ENCODE assay signal across 22 mouse cellular contexts in genomic region chr19:53746116-53746515, GRCm38 (mm10).
A peak's percentile ranks its signal among the peaks of the same experiment; 100 is the strongest.
DNase-seq lines count a peak whose midpoint lies in the region; ATAC-seq and TF ChIP-seq lines count a peak whose summit lies in the region.
"Had no signal": no experiment of that assay in that cellular context is flagged by ENCODE, and none has a peak within 500 bp of the region (broad histone marks: within the 10 kb centered on the region; RNA-seq: fewer than 3 reads in every experiment).

No protein-coding gene starts in this region.

- no peak for DNase-seq in gastrocnemius, adult 2 months
- DNase-seq in gastrocnemius, postnatal 14 days = no peak
- no peak for DNase-seq in heart, postnatal 0 days (ENCODE audit: low spot score)
- no peak for DNase-seq in heart, embryonic 10.5 days (ENCODE audit: low spot score)
- peak; percentile 39 for DNase-seq in kidney, postnatal 0 days (ENCODE audit: low spot score)
- DNase-seq in kidney, postnatal 14 days = no peak
- no peak for DNase-seq in hindbrain, embryonic 14.5 days (ENCODE audit: low spot score)
- DNase-seq: adrenal gland, postnatal 14 days; cerebellum, adult 11-12 months; cerebellum, adult 9-10 months; cerebellum, postnatal 25 days; forebrain, postnatal 0 days; gastrocnemius, postnatal 36 days; heart, adult 11 months had no signal

- no peak for TF ChIP-seq EP300 in heart, postnatal 0 days (IDR thresholded peaks at IDR 0.05; ENCODE audit: low read depth)

- intact Hi-C loops in gastrocnemius, adult 2 months (cut with DNase I) = no loop called here
- intact Hi-C loops in gastrocnemius, postnatal 14 days (cut with DNase I; ENCODE audit: low total_unique reads) = no loop called here

- H3K9me3 ChIP-seq in heart, postnatal 0 days (replicated peaks; ENCODE audit: control insufficient read depth, low read length) = no peaks in the 10 kb centered on the region
- H3K9me3 ChIP-seq in heart, embryonic 10.5 days = no peaks in the 10 kb centered on the region
- H3K9me3 ChIP-seq in kidney, postnatal 0 days (replicated peaks; ENCODE audit: low read length) = no peaks in the 10 kb centered on the region
- no peaks in the 10 kb centered on the region for H3K9me3 ChIP-seq in hindbrain, embryonic 14.5 days (ENCODE audit: control insufficient read depth, low read length)
- H3K9me3 ChIP-seq: embryonic facial prominence, embryonic 13.5 days; forebrain, embryonic 13.5 days had no signal

- WGBS in heart, postnatal 0 days = 79% methylated on average over 9 of the region's 9 CpGs
- WGBS in heart, embryonic 10.5 days = 80% methylated on average over 9 of the region's 9 CpGs
- 49% methylated on average over 9 of the region's 9 CpGs for WGBS in kidney, postnatal 0 days
- WGBS in hindbrain, embryonic 14.5 days = 83% methylated on average over 9 of the region's 9 CpGs

- ATAC-seq in heart, postnatal 0 days (ENCODE audit: insufficient read depth, low read depth) = no peak
- ATAC-seq in kidney, postnatal 0 days (replicated peaks; ENCODE audit: low FRiP score, low read depth) = 0 out of 2 replicates have a peak, but pooled peaks have one; percentile 27
- ATAC-seq in hindbrain, embryonic 14.5 days (ENCODE audit: low FRiP score) = no peak
- ATAC-seq: activated CD4-positive, CD25-positive, alpha-beta regulatory T cell, adult 4 months; forebrain, embryonic 13.5 days; forebrain, postnatal 0 days; hindbrain, embryonic 16.5 days; inflammation-experienced regulatory T-cells, adult 6 months; Patski had no signal

- H3K4me2 ChIP-seq in heart, postnatal 0 days (ENCODE audit: low read depth, low read length) = no peak overlapping the region
- H3K4me2 ChIP-seq in kidney, postnatal 0 days (ENCODE audit: low read length) = no peak overlapping the region
- no peak overlapping the region for H3K4me2 ChIP-seq in hindbrain, embryonic 14.5 days (replicated peaks)
- H3K4me2 ChIP-seq: embryonic facial prominence, embryonic 13.5 days; forebrain, embryonic 13.5 days; heart, embryonic 11.5 days had no signal

- TF ChIP-seq CTCF in gastrocnemius, adult 2 months (IDR thresholded peaks at IDR 0.05) = no peak
- TF ChIP-seq CTCF in heart, postnatal 0 days (IDR thresholded peaks at IDR 0.05; ENCODE audit: low read depth) = no peak
- TF ChIP-seq CTCF in kidney, postnatal 0 days (IDR thresholded peaks at IDR 0.05; ENCODE audit: low read depth) = no peak

- H3K4me3 ChIP-seq in gastrocnemius, adult 2 months = no peak overlapping the region
- H3K4me3 ChIP-seq in heart, postnatal 0 days (ENCODE audit: low read depth, low read length) = no peak overlapping the region
- no peak overlapping the region for H3K4me3 ChIP-seq in heart, embryonic 10.5 days
- H3K4me3 ChIP-seq in kidney, postnatal 0 days (replicated peaks; ENCODE audit: low read depth, low read length) = no peak overlapping the region
- no peak overlapping the region for H3K4me3 ChIP-seq in hindbrain, embryonic 14.5 days (replicated peaks; ENCODE audit: low read length)
- H3K4me3 ChIP-seq: embryonic facial prominence, embryonic 13.5 days; forebrain, embryonic 13.5 days had no signal

- H3K9ac ChIP-seq in heart, postnatal 0 days (replicated peaks; ENCODE audit: low read depth, low read length) = no peak overlapping the region
- H3K9ac ChIP-seq in kidney, postnatal 0 days (ENCODE audit: low read depth, low read length) = no peak overlapping the region
- no peak overlapping the region for H3K9ac ChIP-seq in hindbrain, embryonic 14.5 days
- H3K9ac ChIP-seq: embryonic facial prominence, embryonic 13.5 days; forebrain, embryonic 13.5 days; forebrain, postnatal 0 days had no signal

- no peaks in the 10 kb centered on the region for H3K27me3 ChIP-seq in heart, postnatal 0 days (ENCODE audit: control insufficient read depth, insufficient read depth, low read length)
- no peaks in the 10 kb centered on the region for H3K27me3 ChIP-seq in heart, embryonic 10.5 days (ENCODE audit: insufficient read depth, poor library complexity, severe bottlenecking)
- no peaks in the 10 kb centered on the region for H3K27me3 ChIP-seq in kidney, postnatal 0 days (ENCODE audit: insufficient read depth, low read length)
- H3K27me3 ChIP-seq in hindbrain, embryonic 14.5 days (ENCODE audit: control insufficient read depth, insufficient read depth, low read length) = no peaks in the 10 kb centered on the region
- H3K27me3 ChIP-seq: CH12.LX; embryonic facial prominence, embryonic 13.5 days; forebrain, embryonic 13.5 days; Patski had no signal

- no peaks in the 10 kb centered on the region; the same call in none of the 2 replicates for H3K36me3 ChIP-seq in heart, postnatal 0 days (replicated peaks; ENCODE audit: control insufficient read depth, insufficient read depth, low read length)
- peaks cover 8% of the 10 kb centered on the region; the same call in 1 of the 2 replicates for H3K36me3 ChIP-seq in heart, embryonic 10.5 days
- no peaks in the 10 kb centered on the region for H3K36me3 ChIP-seq in kidney, postnatal 0 days (ENCODE audit: insufficient read depth, low read length)
- H3K36me3 ChIP-seq in hindbrain, embryonic 14.5 days (replicated peaks; ENCODE audit: control insufficient read depth, insufficient read depth) = no peaks in the 10 kb centered on the region
- H3K36me3 ChIP-seq: embryonic facial prominence, embryonic 13.5 days had no signal

- peaks cover 14% of the 10 kb centered on the region; the same call in 1 of the 2 replicates for H3K4me1 ChIP-seq in heart, postnatal 0 days (ENCODE audit: control insufficient read depth, insufficient read depth)
- H3K4me1 ChIP-seq in heart, embryonic 10.5 days = peaks cover 24% of the 10 kb centered on the region; the same call in 1 of the 2 replicates
- no peaks in the 10 kb centered on the region for H3K4me1 ChIP-seq in kidney, postnatal 0 days (replicated peaks; ENCODE audit: insufficient read depth, low read length)
- H3K4me1 ChIP-seq in hindbrain, embryonic 14.5 days (replicated peaks; ENCODE audit: control insufficient read depth, insufficient read depth, low read length) = no peaks in the 10 kb centered on the region
- H3K4me1 ChIP-seq: forebrain, embryonic 13.5 days had no signal

- H3K27ac ChIP-seq in gastrocnemius, adult 2 months = peak overlapping the region; percentile 48
- peak overlapping the region; percentile 50; the same call in 1 of the 2 replicates for H3K27ac ChIP-seq in heart, postnatal 0 days (ENCODE audit: low read depth)
- H3K27ac ChIP-seq in heart, embryonic 10.5 days = no peak overlapping the region
- H3K27ac ChIP-seq in kidney, postnatal 0 days = no peak overlapping the region
- no peak overlapping the region for H3K27ac ChIP-seq in hindbrain, embryonic 14.5 days
- H3K27ac ChIP-seq: embryonic facial prominence, embryonic 13.5 days; forebrain, embryonic 13.5 days had no signal

Comparison
In these comparisons a context has a peak if more than half of its experiments do, and no peak if none do; other contexts are left out.
1. H3K27ac ChIP-seq: peak in gastrocnemius, adult 2 months (single experiment) and heart, postnatal 0 days (single experiment); none in heart, embryonic 10.5 days (single experiment), kidney, postnatal 0 days (single experiment) and hindbrain, embryonic 14.5 days (single experiment).